Mouse (Mus musculus) lung, postnatal 0 days (tissue): Measurements from ENCODE around the gene Aim2.

Experiments used
- CTCF ChIP-seq: IDR thresholded peaks from 2 replicates; pipeline ENCODE4 v1.5.1; 2016; ENCODE audit warnings: antibody characterized with exemption, mild to moderate bottlenecking
- EP300 ChIP-seq: IDR thresholded peaks from 2 replicates; pipeline ENCODE4 v1.6.1; 2016; ENCODE audit warnings: antibody characterized with exemption, mild to moderate bottlenecking, control low read depth

- TF ChIP-seq CTCF (no peak), EP300 (no peak)
These were observed 29.0 kb upstream of the Aim2 start for GRCm38 (mm10) chr1:173321593-173322248.
